Mouse (Mus musculus): ENCODE measurements around the gene Dtx4. TPM values are rescaled to one million over a fixed set of nuclear protein-coding genes. Genes with fewer than 3 reads are reported as not detected.

The Dtx4 gene
- polyA plus RNA-seq, 1 experiment, result not detected

GRCm38 (mm10) chr19:12465530-12466144 lies 35.6 kb downstream of the Dtx4 start:
- WGBS, result 91% methylated on average over 10 of the region's 10 CpGs
- H3K4me3 ChIP-seq (ENCODE audit: insufficient read depth, low read depth, low read length), result no peak overlapping the region
- no peak for TF ChIP-seq POLR2A (IDR thresholded peaks at IDR 0.05; ENCODE audit: insufficient read depth, low read depth, low read length)
- H3K4me1 ChIP-seq (ENCODE audit: control insufficient read depth, insufficient read depth, low read length), result no peaks in the 10 kb centered on the region
- no peak overlapping the region for H3K27ac ChIP-seq (ENCODE audit: insufficient read depth, low read depth, low read length)

GRCm38 (mm10) chr19:12464674-12465073 lies 36.6 kb downstream of the Dtx4 start:
- WGBS, result 65% methylated on average over 4 of the region's 4 CpGs
- H3K27ac ChIP-seq (ENCODE audit: insufficient read depth, low read depth, low read length), result no peak overlapping the region
- TF ChIP-seq POLR2A (IDR thresholded peaks at IDR 0.05; ENCODE audit: insufficient read depth, low read depth, low read length) (no peak), CTCF (IDR thresholded peaks at IDR 0.05; ENCODE audit: insufficient read depth, low read depth, low read length) (no peak)
- H3K4me3 ChIP-seq (ENCODE audit: insufficient read depth, low read depth, low read length), result no peak overlapping the region
- no peaks in the 10 kb centered on the region for H3K4me1 ChIP-seq (ENCODE audit: control insufficient read depth, insufficient read depth, low read length)

GRCm38 (mm10) chr19:12464127-12464526 lies 37.1 kb downstream of the Dtx4 start:
- WGBS, result 84% methylated on average over 5 of the region's 5 CpGs
- no peak overlapping the region for H3K27ac ChIP-seq (ENCODE audit: insufficient read depth, low read depth, low read length)
- H3K4me3 ChIP-seq (ENCODE audit: insufficient read depth, low read depth, low read length), result no peak overlapping the region
- TF ChIP-seq POLR2A (IDR thresholded peaks at IDR 0.05; ENCODE audit: insufficient read depth, low read depth, low read length) (no peak), CTCF (IDR thresholded peaks at IDR 0.05; ENCODE audit: insufficient read depth, low read depth, low read length) (no peak)
- no peaks in the 10 kb centered on the region for H3K4me1 ChIP-seq (ENCODE audit: control insufficient read depth, insufficient read depth, low read length)

- Histone ChIP-seq H3K4me1 (ENCODE audit: control insufficient read depth, insufficient read depth, low read length) (no peaks in the 10 kb centered on the region), H3K27ac (ENCODE audit: insufficient read depth, low read depth, low read length) (no peak overlapping the region), H3K4me3 (ENCODE audit: insufficient read depth, low read depth, low read length) (no peak overlapping the region)
- TF ChIP-seq CTCF (IDR thresholded peaks at IDR 0.05; ENCODE audit: insufficient read depth, low read depth, low read length) (no peak), POLR2A (IDR thresholded peaks at IDR 0.05; ENCODE audit: insufficient read depth, low read depth, low read length) (no peak)
- WGBS, result 48% methylated on average over 1 of the region's 1 CpGs
Observed at GRCm38 (mm10) chr19:12463722-12464035, 37.6 kb downstream of the Dtx4 start.

- Histone ChIP-seq H3K4me1 (ENCODE audit: control insufficient read depth, insufficient read depth, low read length) (no peaks in the 10 kb centered on the region), H3K27ac (ENCODE audit: insufficient read depth, low read depth, low read length) (no peak overlapping the region), H3K4me3 (ENCODE audit: insufficient read depth, low read depth, low read length) (no peak overlapping the region)
- WGBS, result 63% methylated on average over 7 of the region's 7 CpGs
- TF ChIP-seq CTCF (IDR thresholded peaks at IDR 0.05; ENCODE audit: insufficient read depth, low read depth, low read length) (no peak), POLR2A (IDR thresholded peaks at IDR 0.05; ENCODE audit: insufficient read depth, low read depth, low read length) (no peak)
Observed at GRCm38 (mm10) chr19:12462851-12463721, 38.2 kb downstream of the Dtx4 start.

- Histone ChIP-seq H3K27ac (ENCODE audit: insufficient read depth, low read depth, low read length) (no peak within 1 kb of the TSS), H3K4me1 (ENCODE audit: control insufficient read depth, insufficient read depth, low read length) (no peaks in the 10 kb centered on the region), H3K4me3 (ENCODE audit: insufficient read depth, low read depth, low read length) (no peak within 1 kb of the TSS)
- TF ChIP-seq CTCF (IDR thresholded peaks at IDR 0.05; ENCODE audit: insufficient read depth, low read depth, low read length) (no peak), POLR2A (IDR thresholded peaks at IDR 0.05; ENCODE audit: insufficient read depth, low read depth, low read length) (no peak)
- 77% methylated on average over 11 of the region's 11 CpGs for WGBS
Observed at GRCm38 (mm10) chr19:12460282-12461249, 40.7 kb downstream of the Dtx4 start, which contains the start of gene Mpeg1. Mpeg1 (plus strand) TSS chr19:12460779.

GRCm38 (mm10) chr19:12459516-12459915 lies 41.7 kb downstream of the Dtx4 start:
- TF ChIP-seq POLR2A (IDR thresholded peaks at IDR 0.05; ENCODE audit: insufficient read depth, low read depth, low read length) (no peak), CTCF (IDR thresholded peaks at IDR 0.05; ENCODE audit: insufficient read depth, low read depth, low read length) (no peak)
- Histone ChIP-seq H3K4me1 (ENCODE audit: control insufficient read depth, insufficient read depth, low read length) (no peaks in the 10 kb centered on the region), H3K27ac (ENCODE audit: insufficient read depth, low read depth, low read length) (no peak overlapping the region), H3K4me3 (ENCODE audit: insufficient read depth, low read depth, low read length) (no peak overlapping the region)
- WGBS, result 82% methylated on average over 4 of the region's 4 CpGs

GRCm38 (mm10) chr19:12457401-12458066 lies 43.7 kb downstream of the Dtx4 start:
- TF ChIP-seq CTCF (IDR thresholded peaks at IDR 0.05; ENCODE audit: insufficient read depth, low read depth, low read length) (no peak), POLR2A (IDR thresholded peaks at IDR 0.05; ENCODE audit: insufficient read depth, low read depth, low read length) (no peak)
- 75% methylated on average over 12 of the region's 12 CpGs for WGBS
- no peaks in the 10 kb centered on the region for H3K4me1 ChIP-seq (ENCODE audit: control insufficient read depth, insufficient read depth, low read length)
- no peak overlapping the region for H3K27ac ChIP-seq (ENCODE audit: insufficient read depth, low read depth, low read length)
- H3K4me3 ChIP-seq (ENCODE audit: insufficient read depth, low read depth, low read length), result no peak overlapping the region

Measured in olfactory bulb, adult 2 months (tissue).